Mouse (Mus musculus) ES-E14 (cell line): Measurements from ENCODE around the gene Grik5.

Source experiments
- CHD2 ChIP-seq: IDR thresholded peaks from 2 replicates; pipeline ENCODE4 v1.6.1; 2014; ENCODE audit warnings: mild to moderate bottlenecking, low read depth, low read length, inconsistent platforms
- HCFC1 ChIP-seq: IDR thresholded peaks from 2 replicates; pipeline ENCODE4 v1.6.1; 2012; ENCODE audit warnings: low read length, inconsistent platforms, borderline replicate concordance; ENCODE audit not compliant: insufficient read depth
- ZNF384 ChIP-seq: IDR thresholded peaks from 2 replicates; pipeline ENCODE4 v1.6.1; 2012; ENCODE audit warnings: low read depth, low read length, inconsistent platforms

GRCm38 (mm10) chr7:25049295-25049930, 22.7 kb downstream of the Grik5 start:
- TF ChIP-seq CHD2 (no peak), HCFC1 (no peak), ZNF384 (no peak)
